Mouse (Mus musculus): ENCODE measurements around the gene Ddx56. TPM values are rescaled to one million over a fixed set of nuclear protein-coding genes. Genes with fewer than 3 reads are reported as not detected.

Gene Ddx56
- polyA plus RNA-seq, 1 experiment from 2014 or later, result 33.8 TPM

GRCm38 (mm10) chr11:6291401-6292115, 24.0 kb upstream of the Ddx56 start, which contains the start of gene Ogdh:
Ogdh (plus strand) TSS chr11:6291633.
- H3K9me3 ChIP-seq (ENCODE audit: low read length), result no peaks in the 10 kb centered on the region
- no peak; the same call in 1 of the 2 replicates for TF ChIP-seq EP300 (IDR thresholded peaks at IDR 0.05; ENCODE audit: low read depth)
- no peak for TF ChIP-seq CTCF (IDR thresholded peaks at IDR 0.05; ENCODE audit: low read depth)
- DNase-seq (peak; percentile 100), ATAC-seq (peak; percentile 93)
- peak within 1 kb of the TSS; percentile 98 for H3K27ac ChIP-seq (ENCODE audit: low read depth)
- no peaks in the 10 kb centered on the region for H3K36me3 ChIP-seq (replicated peaks; ENCODE audit: insufficient read depth, low read length)
- H3K9ac ChIP-seq (replicated peaks), result peak within 1 kb of the TSS; percentile 82
- H3K4me3 ChIP-seq (ENCODE audit: low read depth, low read length), result peak within 1 kb of the TSS; percentile 70
- no peaks in the 10 kb centered on the region for H3K27me3 ChIP-seq (ENCODE audit: insufficient read depth, low read length)
- peaks cover 38% of the 10 kb centered on the region for H3K4me1 ChIP-seq (ENCODE audit: insufficient read depth)
- under 1% methylated on average over 60 of the region's 77 CpGs for WGBS (ENCODE audit: insufficient replicate concordance)
- peak within 1 kb of the TSS; percentile 81 for H3K4me2 ChIP-seq (ENCODE audit: low read depth, low read length)

DNA sequence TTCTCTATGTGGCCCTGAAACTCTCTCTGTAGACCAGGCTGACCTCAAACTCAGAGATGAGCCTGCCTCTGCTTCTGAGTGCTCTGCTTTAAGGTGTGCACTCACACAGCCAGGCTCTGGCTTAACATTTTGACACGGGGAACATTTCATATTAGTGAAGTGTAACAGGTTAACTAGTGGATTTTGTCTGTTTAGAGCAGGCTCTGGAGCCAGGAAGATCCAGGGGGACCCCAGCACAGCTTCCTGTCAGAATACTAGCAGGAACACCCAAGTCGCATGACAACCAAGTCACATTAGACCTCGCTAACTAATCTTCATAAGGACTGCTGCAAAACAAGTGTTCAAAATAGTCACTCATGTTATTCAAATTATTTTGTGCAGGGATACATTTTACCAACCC, 23.3 kb upstream of the Ddx56 start:
- Histone ChIP-seq H3K4me3 (ENCODE audit: low read depth, low read length) (peak overlapping the region; percentile 70), H3K27me3 (ENCODE audit: insufficient read depth, low read length) (no peaks in the 10 kb centered on the region), H3K4me2 (ENCODE audit: low read depth, low read length) (peak overlapping the region; percentile 81), H3K27ac (ENCODE audit: low read depth) (peak overlapping the region; percentile 98), H3K9ac (replicated peaks) (peak overlapping the region; percentile 82), H3K4me1 (ENCODE audit: insufficient read depth) (peaks cover 35% of the 10 kb centered on the region), H3K36me3 (replicated peaks; ENCODE audit: insufficient read depth, low read length) (no peaks in the 10 kb centered on the region), H3K9me3 (ENCODE audit: low read length) (no peaks in the 10 kb centered on the region)
- WGBS (ENCODE audit: insufficient replicate concordance), result 33% methylated on average over 3 of the region's 3 CpGs
- TF ChIP-seq CTCF (IDR thresholded peaks at IDR 0.05; ENCODE audit: low read depth) (no peak), EP300 (IDR thresholded peaks at IDR 0.05; ENCODE audit: low read depth) (no peak)
- no peak for DNase-seq
- ATAC-seq, result no peak

DNA sequence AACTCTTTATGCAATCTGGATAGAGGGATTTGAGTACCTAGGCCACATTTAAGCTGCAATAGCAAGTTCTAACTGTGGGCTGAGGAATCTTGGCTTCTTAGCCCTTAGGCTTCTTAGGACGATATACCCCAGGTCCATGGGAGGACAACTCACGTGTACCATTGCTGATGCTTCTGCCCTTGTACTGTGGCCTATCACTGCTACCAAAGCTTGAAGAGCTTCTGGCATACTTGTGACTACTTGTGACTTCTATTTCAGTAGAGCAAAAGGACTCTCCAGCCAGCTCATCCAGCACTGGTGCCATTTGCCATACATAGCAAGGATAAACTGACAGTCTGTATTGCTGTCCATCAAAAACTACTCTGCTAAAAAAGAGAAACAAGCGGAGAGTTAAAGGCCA, 22.6 kb upstream of the Ddx56 start:
- H3K36me3 ChIP-seq (replicated peaks; ENCODE audit: insufficient read depth, low read length), result no peaks in the 10 kb centered on the region
- H3K4me2 ChIP-seq (ENCODE audit: low read depth, low read length), result no peak overlapping the region
- H3K4me3 ChIP-seq (ENCODE audit: low read depth, low read length), result no peak overlapping the region
- no peak overlapping the region for H3K27ac ChIP-seq (ENCODE audit: low read depth)
- TF ChIP-seq EP300 (IDR thresholded peaks at IDR 0.05; ENCODE audit: low read depth), result no peak
- TF ChIP-seq CTCF (IDR thresholded peaks at IDR 0.05; ENCODE audit: low read depth), result no peak
- peaks cover 28% of the 10 kb centered on the region for H3K4me1 ChIP-seq (ENCODE audit: insufficient read depth)
- 88% methylated on average over 3 of the region's 3 CpGs for WGBS (ENCODE audit: insufficient replicate concordance)
- ATAC-seq, result no peak
- no peak overlapping the region for H3K9ac ChIP-seq (replicated peaks)
- DNase-seq, result no peak
- no peaks in the 10 kb centered on the region for H3K27me3 ChIP-seq (ENCODE audit: insufficient read depth, low read length)
- H3K9me3 ChIP-seq (ENCODE audit: low read length), result no peaks in the 10 kb centered on the region

- H3K27ac ChIP-seq (ENCODE audit: low read depth), result no peak overlapping the region
- no peaks in the 10 kb centered on the region for H3K36me3 ChIP-seq (replicated peaks; ENCODE audit: insufficient read depth, low read length)
- DNase-seq (no peak), ATAC-seq (no peak)
- H3K4me1 ChIP-seq (ENCODE audit: insufficient read depth), result no peaks in the 10 kb centered on the region
- no peak overlapping the region for H3K4me2 ChIP-seq (ENCODE audit: low read depth, low read length)
- H3K9me3 ChIP-seq (ENCODE audit: low read length), result no peaks in the 10 kb centered on the region
- H3K4me3 ChIP-seq (ENCODE audit: low read depth, low read length), result no peak overlapping the region
- no peak overlapping the region for H3K9ac ChIP-seq (replicated peaks)
- WGBS (ENCODE audit: insufficient replicate concordance), result 60% methylated on average over 3 of the region's 3 CpGs
- no peaks in the 10 kb centered on the region for H3K27me3 ChIP-seq (ENCODE audit: insufficient read depth, low read length)
- TF ChIP-seq EP300 (IDR thresholded peaks at IDR 0.05; ENCODE audit: low read depth), result no peak
- TF ChIP-seq CTCF (IDR thresholded peaks at IDR 0.05; ENCODE audit: low read depth), result no peak
Observed at GRCm38 (mm10) chr11:6282940-6283339, 15.4 kb upstream of the Ddx56 start.

DNA sequence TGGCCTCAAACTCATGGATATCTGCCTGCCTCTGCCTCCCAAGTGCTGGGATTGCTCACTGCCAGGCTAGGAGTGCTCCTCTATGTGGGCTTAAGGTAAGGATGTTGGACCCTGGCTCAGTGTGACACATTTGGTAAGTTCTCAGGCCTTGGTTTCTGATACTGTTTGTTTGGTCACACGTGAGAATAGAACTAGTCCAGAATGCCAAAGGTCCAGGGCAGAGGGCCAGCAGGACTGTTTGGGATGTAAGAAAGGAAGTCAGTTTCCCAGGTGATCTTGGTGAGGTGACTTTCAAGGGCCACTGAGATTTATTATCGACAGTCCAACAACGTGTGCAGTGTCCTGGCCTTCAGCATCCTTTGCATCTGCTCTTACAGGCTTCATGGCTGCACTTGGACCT, 8.9 kb upstream of the Ddx56 start:
- no peaks in the 10 kb centered on the region for H3K27me3 ChIP-seq (ENCODE audit: insufficient read depth, low read length)
- no peak overlapping the region for H3K4me2 ChIP-seq (ENCODE audit: low read depth, low read length)
- no peak overlapping the region for H3K9ac ChIP-seq (replicated peaks)
- H3K36me3 ChIP-seq (replicated peaks; ENCODE audit: insufficient read depth, low read length), result peaks cover under 1% of the 10 kb centered on the region; the same call in 1 of the 2 replicates
- H3K27ac ChIP-seq (ENCODE audit: low read depth), result no peak overlapping the region
- no peak overlapping the region for H3K4me3 ChIP-seq (ENCODE audit: low read depth, low read length)
- H3K4me1 ChIP-seq (ENCODE audit: insufficient read depth), result peaks cover 17% of the 10 kb centered on the region
- ATAC-seq (no peak), DNase-seq (no peak)
- 78% methylated on average over 3 of the region's 3 CpGs for WGBS (ENCODE audit: insufficient replicate concordance)
- TF ChIP-seq EP300 (IDR thresholded peaks at IDR 0.05; ENCODE audit: low read depth) (no peak), CTCF (IDR thresholded peaks at IDR 0.05; ENCODE audit: low read depth) (no peak)
- H3K9me3 ChIP-seq (ENCODE audit: low read length), result no peaks in the 10 kb centered on the region

GRCm38 (mm10) chr11:6275094-6275484, 7.5 kb upstream of the Ddx56 start:
- Histone ChIP-seq H3K36me3 (replicated peaks; ENCODE audit: insufficient read depth, low read length) (peaks cover 8% of the 10 kb centered on the region; the same call in 1 of the 2 replicates), H3K4me3 (ENCODE audit: low read depth, low read length) (peak overlapping the region; percentile 91), H3K27me3 (ENCODE audit: insufficient read depth, low read length) (no peaks in the 10 kb centered on the region), H3K9ac (replicated peaks) (peak overlapping the region; percentile 90), H3K9me3 (ENCODE audit: low read length) (no peaks in the 10 kb centered on the region), H3K27ac (ENCODE audit: low read depth) (peak overlapping the region; percentile 76), H3K4me2 (ENCODE audit: low read depth, low read length) (peak overlapping the region; percentile 99), H3K4me1 (ENCODE audit: insufficient read depth) (peaks cover 17% of the 10 kb centered on the region)
- TF ChIP-seq EP300 (IDR thresholded peaks at IDR 0.05; ENCODE audit: low read depth) (no peak), CTCF (IDR thresholded peaks at IDR 0.05; ENCODE audit: low read depth) (no peak)
- ATAC-seq (peak; percentile 47), DNase-seq (no peak)
- WGBS (ENCODE audit: insufficient replicate concordance), result 32% methylated on average over 7 of the region's 7 CpGs
